Mouse (Mus musculus) limb, embryonic 15.5 days (tissue): ENCODE data around the gene Tor1aip1. TPM values are rescaled to one million over a fixed set of nuclear protein-coding genes. Genes with fewer than 3 reads are reported as not detected.

ENCODE experiments used
- ATAC-seq: fragments of 200-750 bp; cut with Nextera tagmentation; 2 replicates; pipeline ENCODE4 v1.8.0; 2017; ENCODE audit warnings: low read depth, moderate TSS enrichment; ENCODE audit not compliant: insufficient number of reproducible peaks, low FRiP score, low TSS enrichment
- H3K27ac ChIP-seq: fragments of 300-500 bp; sonication (generic); 2 replicates; pipeline ENCODE4 v1.5.1; 2015; ENCODE audit warnings: moderate library complexity, mild to moderate bottlenecking, inconsistent platforms
- H3K27me3 ChIP-seq: fragments of 300-500 bp; sonication (generic); 2 replicates; pipeline ENCODE4 v1.6.1; 2015; ENCODE audit warnings: inconsistent platforms
- H3K36me3 ChIP-seq: fragments of 300-500 bp; sonication (generic); 2 replicates; pipeline ENCODE4 v1.6.1; 2015; ENCODE audit warnings: inconsistent platforms
- H3K4me1 ChIP-seq: fragments of 300-500 bp; sonication (generic); 2 replicates; pipeline ENCODE4 v1.6.1; 2015; ENCODE audit warnings: inconsistent platforms
- H3K4me2 ChIP-seq: fragments of 300-500 bp; sonication (generic); 2 replicates; pipeline ENCODE4 v1.6.1; 2015; ENCODE audit warnings: mild to moderate bottlenecking, inconsistent platforms
- H3K4me3 ChIP-seq: fragments of 300-500 bp; sonication (generic); 2 replicates; pipeline ENCODE4 v1.5.1; 2015; ENCODE audit warnings: mild to moderate bottlenecking, inconsistent platforms
- H3K9ac ChIP-seq: fragments of 300-500 bp; sonication (generic); 2 replicates; pipeline ENCODE4 v1.6.1; 2015; ENCODE audit warnings: inconsistent platforms
- H3K9me3 ChIP-seq: fragments of 300-500 bp; sonication (generic); 2 replicates; pipeline ENCODE4 v1.6.1; 2016; ENCODE audit warnings: inconsistent platforms
- WGBS: fragments of 180-500 bp; shearing (Covaris S2); methylation state at CpG from one replicate; pipeline ENCODE4 v1.1.7; 2015; 5-methylcytosine and 5-hydroxymethylcytosine counted together
- polyA plus RNA-seq: library from polyadenylated mRNA; unstranded; fragments of >200 nt; fragmentation: Nextera tagmentation; extraction: Ambion mirVana; gene quantifications from 2 replicates; pipeline ENCODE4 v1.2.1, GENCODE M21; 2015

Gene Tor1aip1
- polyA plus RNA-seq, 1 experiment from 2014 or later: 47.7 TPM

GRCm38 (mm10) chr1:155987625-155988024, 48.7 kb downstream of the Tor1aip1 start:
- no peak overlapping the region for H3K4me2 ChIP-seq
- H3K9me3 ChIP-seq: no peaks in the 10 kb centered on the region
- H3K9ac ChIP-seq: no peak overlapping the region
- H3K4me3 ChIP-seq: no peak overlapping the region
- no peaks in the 10 kb centered on the region for H3K36me3 ChIP-seq
- no peaks in the 10 kb centered on the region for H3K4me1 ChIP-seq
- no peaks in the 10 kb centered on the region for H3K27me3 ChIP-seq
- H3K27ac ChIP-seq: no peak overlapping the region
- ATAC-seq: no peak
- 94% methylated on average over 2 of the region's 2 CpGs for WGBS

GRCm38 (mm10) chr1:155974931-155975330, 61.3 kb downstream of the Tor1aip1 start:
- ATAC-seq: no peak
- Histone ChIP-seq H3K27ac (no peak overlapping the region), H3K4me1 (peaks cover 5% of the 10 kb centered on the region), H3K27me3 (no peaks in the 10 kb centered on the region), H3K9ac (no peak overlapping the region), H3K4me2 (no peak overlapping the region), H3K36me3 (no peaks in the 10 kb centered on the region), H3K9me3 (no peaks in the 10 kb centered on the region), H3K4me3 (no peak overlapping the region)
- 40% methylated on average over 2 of the region's 2 CpGs for WGBS

GRCm38 (mm10) chr1:155973719-155974379, 62.4 kb downstream of the Tor1aip1 start:
- H3K27ac ChIP-seq: peak overlapping the region; percentile 90
- H3K9me3 ChIP-seq: no peaks in the 10 kb centered on the region
- 5% methylated on average over 19 of the region's 19 CpGs for WGBS

GRCm38 (mm10) chr1:155973068-155973718, 63.1 kb downstream of the Tor1aip1 start, which contains the start of gene Cep350:
Cep350 (minus strand) TSS chr1:155973255.
- WGBS: under 1% methylated on average over 47 of the region's 57 CpGs
- ATAC-seq: peak; percentile 99
- Histone ChIP-seq H3K9ac (peak within 1 kb of the TSS; percentile 100), H3K4me3 (peak within 1 kb of the TSS; percentile 98), H3K9me3 (no peaks in the 10 kb centered on the region), H3K4me2 (peak within 1 kb of the TSS; percentile 66), H3K36me3 (no peaks in the 10 kb centered on the region), H3K27me3 (no peaks in the 10 kb centered on the region), H3K27ac (peak within 1 kb of the TSS; percentile 90), H3K4me1 (peaks cover 5% of the 10 kb centered on the region)

More at GRCm38 (mm10) chr1:155973719-155974379, 62.4 kb downstream of the Tor1aip1 start:
- Histone ChIP-seq H3K27me3 (no peaks in the 10 kb centered on the region), H3K4me2 (peak overlapping the region; percentile 65), H3K36me3 (no peaks in the 10 kb centered on the region), H3K4me1 (peaks cover 5% of the 10 kb centered on the region), H3K9ac (peak overlapping the region; percentile 65), H3K4me3 (peak overlapping the region; percentile 98)
- 0 out of 2 replicates have a peak, but pooled peaks have one; percentile 1 for ATAC-seq

GRCm38 (mm10) chr1:155972146-155973067, 63.9 kb downstream of the Tor1aip1 start:
- H3K9ac ChIP-seq: peak overlapping the region; percentile 100
- under 1% methylated on average over 42 of the region's 51 CpGs for WGBS
- H3K27ac ChIP-seq: peak overlapping the region; percentile 90
- H3K9me3 ChIP-seq: no peaks in the 10 kb centered on the region
- H3K4me2 ChIP-seq: peak overlapping the region; percentile 66
- no peaks in the 10 kb centered on the region for H3K36me3 ChIP-seq
- no peaks in the 10 kb centered on the region for H3K27me3 ChIP-seq
- H3K4me1 ChIP-seq: peaks cover 5% of the 10 kb centered on the region
- peak; percentile 48 for ATAC-seq
- H3K4me3 ChIP-seq: peak overlapping the region; percentile 98

Other genes starting within 250 kb of the Tor1aip1 start
- gene Qsox1, start 223.6 kb downstream of the Tor1aip1 start, polyA plus RNA-seq: 47.3 and 48.0 TPM in 2 replicates
- gene Cep350, start 63.2 kb downstream of the Tor1aip1 start, polyA plus RNA-seq: 10.5 and 12.6 TPM in 2 replicates
- 116 and 119 TPM in 2 replicates for gene Tor1aip2, start 1.1 kb downstream of the Tor1aip1 start, polyA plus RNA-seq
- gene Fam163a, start 168.5 kb upstream of the Tor1aip1 start, polyA plus RNA-seq: 0.47 and 0.70 TPM in 2 replicates